Mouse (Mus musculus): Measurements from ENCODE around the gene Pih1d1. TPM values are rescaled to one million over a fixed set of nuclear protein-coding genes. Genes with fewer than 3 reads are reported as not detected.

Pih1d1 gene
- total and polyA plus RNA-seq, 3 experiments = 37.4 to 69.3 (median 50.3) TPM

- H3K4me3 ChIP-seq (replicated peaks in 1 of 3; ENCODE audit: low read depth in 2 of 3, low read length in 2 of 3, poor library complexity in 1 of 3) = no peak overlapping the region
- no peak overlapping the region for H3K27ac ChIP-seq (ENCODE audit: insufficient read depth, low read depth)
- DNase-seq (ENCODE audit: extremely low read depth) = no peak
- TF ChIP-seq MXI1 (IDR thresholded peaks at IDR 0.05; ENCODE audit: low read depth, low read length) (no peak), BHLHE40 (IDR thresholded peaks at IDR 0.05; ENCODE audit: low read depth, low read length) (no peak), CTCF (conservative IDR thresholded peaks at IDR 0.05 in 1 of 2, IDR thresholded peaks at IDR 0.05 in 1 of 2; ENCODE audit: low read depth in 2 of 2, low read length in 2 of 2) (no peak), USF2 (conservative IDR thresholded peaks at IDR 0.05; ENCODE audit: low read depth, low read length) (no peak), NRF1 (IDR thresholded peaks at IDR 0.05; ENCODE audit: low read depth, low read length) (no peak), USF1 (IDR thresholded peaks at IDR 0.05; ENCODE audit: low read depth, low read length) (no peak), TCF12 (IDR thresholded peaks at IDR 0.05; ENCODE audit: low read depth, low read length) (no peak), MEF2A (IDR thresholded peaks at IDR 0.05; ENCODE audit: borderline replicate concordance, low read depth, low read length) (no peak), IRF4 (IDR thresholded peaks at IDR 0.05; ENCODE audit: low read depth, low read length) (no peak), MYC (IDR thresholded peaks at IDR 0.05; ENCODE audit: low read depth, low read length) (no peak), CHD1 (IDR thresholded peaks at IDR 0.05; ENCODE audit: low read depth, low read length) (no peak), POLR2AphosphoS2 (IDR thresholded peaks at IDR 0.05; ENCODE audit: low read depth, low read length) (no peak), CHD2 (IDR thresholded peaks at IDR 0.05; ENCODE audit: low read length) (no peak), ETS1 (conservative IDR thresholded peaks at IDR 0.05; ENCODE audit: low read depth, low read length) (no peak), ZKSCAN1 (IDR thresholded peaks at IDR 0.05; ENCODE audit: borderline replicate concordance, low read depth, low read length) (no peak), JUN (IDR thresholded peaks at IDR 0.05; ENCODE audit: insufficient read depth, low read depth, low read length) (no peak)
- no peak overlapping the region for H3K9ac ChIP-seq (ENCODE audit: insufficient read depth, low read depth)
- H3K36me3 ChIP-seq (replicated peaks in 1 of 2; ENCODE audit: control insufficient read depth in 1 of 2, insufficient read depth in 1 of 2, low read length in 1 of 2) = no peaks in the 10 kb centered on the region
- H3K27me3 ChIP-seq (replicated peaks) = peaks cover 87% of the 10 kb centered on the region
- peaks cover 0 to 20% of the 10 kb centered on the region in 2 experiments; a peak in 3 of 4 replicates for H3K4me1 ChIP-seq (ENCODE audit: control insufficient read depth in 1 of 2, insufficient read depth in 2 of 2)
- H3K4me2 ChIP-seq (ENCODE audit: insufficient read depth, low read depth, poor library complexity, severe bottlenecking) = no peak overlapping the region
- dilution Hi-C loops (cut with MboI; ENCODE audit: extremely low pct_ligation_motif_present, extremely low pct_unique_long_range_greater_than_20kb, low sequenced_read_pairs) = no loop called here
- in situ Hi-C loops (cut with MboI; ENCODE audit: low pct_ligation_motif_present, low pct_unique_long_range_greater_than_20kb, low sequenced_read_pairs) = no loop called here
- no peaks in the 10 kb centered on the region for H3K9me3 ChIP-seq (replicated peaks; ENCODE audit: low read length)
- H3K79me2 ChIP-seq (replicated peaks; ENCODE audit: control insufficient read depth, extremely low read depth, insufficient read depth, poor library complexity, severe bottlenecking) = no peaks in the 10 kb centered on the region
Measured at GRCm38 (mm10) chr7:45191803-45192363, 37.8 kb downstream of the Pih1d1 start.

GRCm38 (mm10) chr7:45192585-45193310 is 38.6 kb downstream of the Pih1d1 start:
- TF ChIP-seq USF1 (IDR thresholded peaks at IDR 0.05; ENCODE audit: low read depth, low read length) (no peak), JUN (IDR thresholded peaks at IDR 0.05; ENCODE audit: insufficient read depth, low read depth, low read length) (no peak), MEF2A (IDR thresholded peaks at IDR 0.05; ENCODE audit: borderline replicate concordance, low read depth, low read length) (no peak), NELFE (IDR thresholded peaks at IDR 0.05; ENCODE audit: low read depth, low read length) (no peak), UBTF (IDR thresholded peaks at IDR 0.05; ENCODE audit: low read depth, low read length) (no peak), POLR2AphosphoS2 (IDR thresholded peaks at IDR 0.05; ENCODE audit: low read depth, low read length) (no peak), NRF1 (IDR thresholded peaks at IDR 0.05; ENCODE audit: low read depth, low read length) (no peak), RCOR1 (conservative IDR thresholded peaks at IDR 0.05; ENCODE audit: low read depth, low read length) (no peak), BHLHE40 (IDR thresholded peaks at IDR 0.05; ENCODE audit: low read depth, low read length) (no peak), SIN3A (IDR thresholded peaks at IDR 0.05; ENCODE audit: low read length) (no peak), MAZ (IDR thresholded peaks at IDR 0.05; ENCODE audit: low read depth, low read length) (no peak), USF2 (conservative IDR thresholded peaks at IDR 0.05; ENCODE audit: low read depth, low read length) (no peak), MAX (IDR thresholded peaks at IDR 0.05; ENCODE audit: low read length) (no peak), MAFK (IDR thresholded peaks at IDR 0.05; ENCODE audit: insufficient replicate concordance, low read length) (no peak), CHD2 (IDR thresholded peaks at IDR 0.05; ENCODE audit: low read length) (no peak), CTCF (conservative IDR thresholded peaks at IDR 0.05 in 1 of 2, IDR thresholded peaks at IDR 0.05 in 1 of 2; ENCODE audit: low read depth in 2 of 2, low read length in 2 of 2) (no peak), SMC3 (IDR thresholded peaks at IDR 0.05; ENCODE audit: low read depth, low read length) (no peak), MXI1 (IDR thresholded peaks at IDR 0.05; ENCODE audit: low read depth, low read length) (no peak), TCF12 (IDR thresholded peaks at IDR 0.05; ENCODE audit: low read depth, low read length) (no peak)
- no peak overlapping the region for H3K27ac ChIP-seq (ENCODE audit: insufficient read depth, low read depth)
- peaks cover 85% of the 10 kb centered on the region for H3K27me3 ChIP-seq (replicated peaks)
- DNase-seq (ENCODE audit: extremely low read depth) = no peak
- no peak overlapping the region for H3K4me3 ChIP-seq (replicated peaks in 1 of 3; ENCODE audit: low read depth in 2 of 3, low read length in 2 of 3, poor library complexity in 1 of 3)
- dilution Hi-C loops (cut with MboI; ENCODE audit: extremely low pct_ligation_motif_present, extremely low pct_unique_long_range_greater_than_20kb, low sequenced_read_pairs) = no loop called here
- H3K9me3 ChIP-seq (replicated peaks; ENCODE audit: low read length) = no peaks in the 10 kb centered on the region
- no peaks in the 10 kb centered on the region for H3K36me3 ChIP-seq (replicated peaks in 1 of 2; ENCODE audit: control insufficient read depth in 1 of 2, insufficient read depth in 1 of 2, low read length in 1 of 2)
- H3K9ac ChIP-seq (ENCODE audit: insufficient read depth, low read depth) = no peak overlapping the region
- no peaks in the 10 kb centered on the region for H3K79me2 ChIP-seq (replicated peaks; ENCODE audit: control insufficient read depth, extremely low read depth, insufficient read depth, poor library complexity, severe bottlenecking)
- in situ Hi-C loops (cut with MboI; ENCODE audit: low pct_ligation_motif_present, low pct_unique_long_range_greater_than_20kb, low sequenced_read_pairs) = no loop called here
- no peak overlapping the region for H3K4me2 ChIP-seq (ENCODE audit: insufficient read depth, low read depth, poor library complexity, severe bottlenecking)
- peaks cover 0 to 20% of the 10 kb centered on the region in 2 experiments; a peak in 3 of 4 replicates for H3K4me1 ChIP-seq (ENCODE audit: control insufficient read depth in 1 of 2, insufficient read depth in 2 of 2)
